Comparison of ENCODE assay signal across 8 mouse cellular contexts in the genomic region with DNA sequence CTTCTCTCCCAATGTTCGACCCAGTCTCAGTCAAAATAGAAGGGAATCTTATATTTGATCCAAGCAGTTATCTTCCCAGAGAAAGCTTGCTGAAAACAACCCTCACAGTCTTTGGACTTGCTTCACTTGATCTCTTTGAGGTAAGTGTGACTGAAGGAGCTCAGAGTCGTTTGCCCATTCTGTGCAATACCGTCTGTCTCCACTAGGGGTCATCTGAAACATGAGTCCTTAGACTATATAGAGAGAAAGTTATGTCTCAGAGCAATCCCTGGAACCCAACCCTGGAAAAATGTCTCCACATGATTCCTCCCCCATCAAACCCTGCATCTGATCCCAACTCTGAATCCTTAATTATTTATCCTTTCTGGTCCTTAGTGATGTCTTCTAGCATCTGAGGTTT. TPM values are rescaled to one million over a fixed set of nuclear protein-coding genes. Genes with fewer than 3 reads are reported as not detected.
DNase-seq lines count a peak whose midpoint lies in the region; ATAC-seq and TF ChIP-seq lines count a peak whose summit lies in the region.

No protein-coding gene starts in this region.

- DNase-seq in liver, adult 2 months (ENCODE audit: extremely low read depth, low read depth, low spot score), result peak; percentile 68
- no peak for DNase-seq in liver, embryonic 11.5 days (ENCODE audit: low spot score)
- peak; percentile 13 for DNase-seq in MEL-GATA-1-ER (ENCODE audit: extremely low read depth, low read depth)
- peak; percentile 33 for DNase-seq in adrenal gland, postnatal 25 days
- DNase-seq in forebrain, embryonic 14.5 days (ENCODE audit: low spot score), result peak; percentile 80
- DNase-seq in large intestine, adult 2 months (ENCODE audit: low read depth, low spot score), result peak; percentile 47
- peak; percentile 67 for DNase-seq in neural tube, embryonic 11.5 days (ENCODE audit: low spot score)
- DNase-seq in T-cell, adult 2 months (ENCODE audit: low spot score), result no peak

- H3K36me3 ChIP-seq in liver, adult 2 months (ENCODE audit: control insufficient read depth, insufficient read depth, low read length), result peaks cover 97% of the 10 kb centered on the region
- no peaks in the 10 kb centered on the region for H3K36me3 ChIP-seq in liver, embryonic 11.5 days (ENCODE audit: control insufficient read depth, insufficient read depth, low read length)
- no peaks in the 10 kb centered on the region for H3K36me3 ChIP-seq in forebrain, embryonic 14.5 days (ENCODE audit: control insufficient read depth, insufficient read depth, low read length)
- H3K36me3 ChIP-seq in neural tube, embryonic 11.5 days (ENCODE audit: control insufficient read depth, insufficient read depth, low read length), result no peaks in the 10 kb centered on the region

- 0 out of 2 replicates have a peak, but pooled peaks have one; percentile 18 for TF ChIP-seq CTCF in liver, adult 2 months (IDR thresholded peaks at IDR 0.05; ENCODE audit: low read depth, low read length)

- peaks cover 29% of the 10 kb centered on the region for H3K4me1 ChIP-seq in liver, adult 2 months (ENCODE audit: control insufficient read depth, insufficient read depth, low read length)
- H3K4me1 ChIP-seq in liver, embryonic 11.5 days (replicated peaks; ENCODE audit: control insufficient read depth, insufficient read depth, low read length), result no peaks in the 10 kb centered on the region
- no peaks in the 10 kb centered on the region for H3K4me1 ChIP-seq in forebrain, embryonic 14.5 days (ENCODE audit: control insufficient read depth, insufficient read depth, low read length)
- no peaks in the 10 kb centered on the region for H3K4me1 ChIP-seq in neural tube, embryonic 11.5 days (ENCODE audit: control insufficient read depth, insufficient read depth, low read length)

- no peak overlapping the region for H3K4me2 ChIP-seq in liver, embryonic 11.5 days
- no peak overlapping the region for H3K4me2 ChIP-seq in forebrain, embryonic 14.5 days (ENCODE audit: low read length)
- no peak overlapping the region for H3K4me2 ChIP-seq in neural tube, embryonic 11.5 days (ENCODE audit: low read depth)

- no peaks in the 10 kb centered on the region for H3K9me3 ChIP-seq in liver, embryonic 11.5 days (ENCODE audit: control insufficient read depth, low read length)
- no peaks in the 10 kb centered on the region for H3K9me3 ChIP-seq in forebrain, embryonic 14.5 days (replicated peaks; ENCODE audit: control insufficient read depth, low read length)
- H3K9me3 ChIP-seq in neural tube, embryonic 11.5 days (ENCODE audit: control insufficient read depth, low read length), result no peaks in the 10 kb centered on the region

- H3K79me2 ChIP-seq in liver, adult 2 months (ENCODE audit: control insufficient read depth, insufficient read depth, low read length), result no peaks in the 10 kb centered on the region

- ATAC-seq in liver, embryonic 11.5 days (replicated peaks; ENCODE audit: low FRiP score), result no peak
- 0 out of 2 replicates have a peak, but pooled peaks have one; percentile 29 for ATAC-seq in forebrain, embryonic 14.5 days
- no peak for ATAC-seq in neural tube, embryonic 11.5 days (ENCODE audit: insufficient read depth, low FRiP score, low TSS enrichment)

- no peak overlapping the region for H3K27ac ChIP-seq in liver, adult 2 months (replicated peaks; ENCODE audit: insufficient read depth, low read depth, low read length)
- H3K27ac ChIP-seq in liver, embryonic 11.5 days (ENCODE audit: low read depth, low read length), result no peak overlapping the region
- H3K27ac ChIP-seq in forebrain, embryonic 14.5 days (ENCODE audit: low read depth, low read length), result no peak overlapping the region
- H3K27ac ChIP-seq in neural tube, embryonic 11.5 days (ENCODE audit: low read depth, low read length), result no peak overlapping the region

- no peaks in the 10 kb centered on the region for H3K27me3 ChIP-seq in liver, adult 2 months (ENCODE audit: control insufficient read depth, insufficient read depth, low read length)
- H3K27me3 ChIP-seq in liver, embryonic 11.5 days (replicated peaks; ENCODE audit: control insufficient read depth, insufficient read depth, low read length), result no peaks in the 10 kb centered on the region
- H3K27me3 ChIP-seq in forebrain, embryonic 14.5 days (replicated peaks; ENCODE audit: control insufficient read depth, insufficient read depth, low read length), result no peaks in the 10 kb centered on the region
- no peaks in the 10 kb centered on the region for H3K27me3 ChIP-seq in neural tube, embryonic 11.5 days (ENCODE audit: control insufficient read depth, insufficient read depth, low read length)

- no peak for TF ChIP-seq POLR2A in liver, adult 2 months (IDR thresholded peaks at IDR 0.05; ENCODE audit: extremely low read depth, insufficient read depth, low read length)

- WGBS in liver, adult 2 months, result 8% methylated on average over 3 of the region's 3 CpGs
- WGBS in liver, embryonic 11.5 days, result 13% methylated on average over 3 of the region's 3 CpGs
- 15% methylated on average over 3 of the region's 3 CpGs for WGBS in forebrain, embryonic 14.5 days
- 8% methylated on average over 3 of the region's 3 CpGs for WGBS in large intestine, adult 2 months
- 16% methylated on average over 3 of the region's 3 CpGs for WGBS in neural tube, embryonic 11.5 days

- no peak overlapping the region for H3K4me3 ChIP-seq in liver, adult 2 months (ENCODE audit: insufficient read depth, low read depth, low read length)
- no peak overlapping the region for H3K4me3 ChIP-seq in liver, embryonic 11.5 days (ENCODE audit: low read depth, low read length)
- no peak overlapping the region for H3K4me3 ChIP-seq in forebrain, embryonic 14.5 days (ENCODE audit: low read depth, low read length)
- no peak overlapping the region for H3K4me3 ChIP-seq in neural tube, embryonic 11.5 days (ENCODE audit: low read depth, low read length)

- H3K9ac ChIP-seq in liver, adult 2 months (ENCODE audit: low read depth, low read length), result no peak overlapping the region
- H3K9ac ChIP-seq in liver, embryonic 11.5 days (ENCODE audit: low read depth, low read length), result no peak overlapping the region
- H3K9ac ChIP-seq in forebrain, embryonic 14.5 days (ENCODE audit: low read length), result no peak overlapping the region
- H3K9ac ChIP-seq in neural tube, embryonic 11.5 days (ENCODE audit: low read length), result no peak overlapping the region

RNA-seq across cellular contexts. Expression of a gene that starts 13.4 kb away (rescaled TPM):
- total RNA-seq in liver, adult 2 months (2014; rRNA removed), result 3,703 and 3,713 TPM in 2 replicates
- 469 and 490 TPM in 2 replicates for polyA plus RNA-seq in liver, adult 2 months (2012; rRNA removed)
- polyA plus RNA-seq in liver, embryonic 11.5 days (2014; fragmentation: Nextera tagmentation; extraction: Ambion mirVana), result 77.7 and 98.5 TPM in 2 replicates
- total RNA-seq in adrenal gland, postnatal 25 days (2021), result 0.06 and 27.1 TPM in 2 replicates
- 0.05 and 0.20 TPM in 2 replicates for polyA plus RNA-seq in forebrain, embryonic 14.5 days (2014; fragmentation: Nextera tagmentation; extraction: Ambion mirVana)
- 122 and 221 TPM in 2 replicates for polyA plus RNA-seq in large intestine, adult 2 months (2012; rRNA removed)
- polyA plus RNA-seq in neural tube, embryonic 11.5 days (2014; fragmentation: Nextera tagmentation; extraction: Ambion mirVana), result 0.01 and 0.08 TPM in 2 replicates

Comparison
In these comparisons a context has a peak if more than half of its experiments do, and no peak if none do; other contexts are left out.
1. DNase-seq: peak in liver, adult 2 months (single experiment), MEL-GATA-1-ER (single experiment), adrenal gland, postnatal 25 days (single experiment), forebrain, embryonic 14.5 days (single experiment), large intestine, adult 2 months (single experiment) and neural tube, embryonic 11.5 days (single experiment); none in liver, embryonic 11.5 days (single experiment) and T-cell, adult 2 months (single experiment).
2. RNA of a gene that starts 13.4 kb away (polyA plus RNA-seq): 469 to 490 TPM in liver, adult 2 months, 122 to 221 TPM in large intestine, adult 2 months and 77.7 to 98.5 TPM in liver, embryonic 11.5 days; 0.01 to 0.08 TPM in neural tube, embryonic 11.5 days and 0.05 to 0.20 TPM in forebrain, embryonic 14.5 days; every median in the first group is over 10 times any median in the second.